Mouse (Mus musculus): Measurements from ENCODE around the gene Uox.

Uox gene

GRCm38 (mm10) chr3:146583908-146584307 lies 13.7 kb downstream of the Uox start:
- 27% methylated on average over 5 of the region's 5 CpGs for WGBS

GRCm38 (mm10) chr3:146586616-146587015 lies 16.4 kb downstream of the Uox start:
- 96% methylated on average over 14 of the region's 14 CpGs for WGBS

GRCm38 (mm10) chr3:146589523-146589922 lies 19.3 kb downstream of the Uox start:
- WGBS, result 92% methylated on average over 6 of the region's 6 CpGs

GRCm38 (mm10) chr3:146591159-146591558 lies 20.9 kb downstream of the Uox start:
- WGBS, result 93% methylated on average over 7 of the region's 7 CpGs

- 83% methylated on average over 2 of the region's 2 CpGs for WGBS
Observed at GRCm38 (mm10) chr3:146591601-146592000, 21.4 kb downstream of the Uox start.

- WGBS, result 87% methylated on average over 6 of the region's 6 CpGs
Observed at GRCm38 (mm10) chr3:146595440-146595839, 25.2 kb downstream of the Uox start.

GRCm38 (mm10) chr3:146596387-146596786 lies 26.2 kb downstream of the Uox start:
- WGBS, result 84% methylated on average over 8 of the region's 8 CpGs

GRCm38 (mm10) chr3:146596864-146597263 lies 26.6 kb downstream of the Uox start:
- WGBS, result 90% methylated on average over 7 of the region's 7 CpGs

GRCm38 (mm10) chr3:146598411-146598810 lies 28.2 kb downstream of the Uox start:
- 56% methylated on average over 6 of the region's 6 CpGs for WGBS

GRCm38 (mm10) chr3:146599198-146599900 lies 29.1 kb downstream of the Uox start:
- 64% methylated on average over 6 of the region's 6 CpGs for WGBS

GRCm38 (mm10) chr3:146601205-146601604 lies 31.0 kb downstream of the Uox start:
- 75% methylated on average over 2 of the region's 2 CpGs for WGBS

GRCm38 (mm10) chr3:146602531-146602930 lies 32.3 kb downstream of the Uox start:
- WGBS, result 82% methylated on average over 3 of the region's 3 CpGs

- WGBS, result 84% methylated on average over 9 of the region's 9 CpGs
Observed at GRCm38 (mm10) chr3:146604647-146605046, 34.4 kb downstream of the Uox start.

- WGBS, result 7% methylated on average over 1 of the region's 1 CpGs
Observed at GRCm38 (mm10) chr3:146607368-146607767, 37.1 kb downstream of the Uox start.

- 34% methylated on average over 10 of the region's 10 CpGs for WGBS
Observed at GRCm38 (mm10) chr3:146610322-146610721, 40.1 kb downstream of the Uox start.

GRCm38 (mm10) chr3:146611261-146611660 lies 41.0 kb downstream of the Uox start:
- 26% methylated on average over 4 of the region's 4 CpGs for WGBS

- WGBS, result 24% methylated on average over 4 of the region's 4 CpGs
Observed at GRCm38 (mm10) chr3:146611821-146612220, 41.6 kb downstream of the Uox start.

GRCm38 (mm10) chr3:146615496-146615895 lies 45.3 kb downstream of the Uox start, which contains the start of gene Dnase2b:
Gene Dnase2b, minus strand, starts transcription at chr3:146615596.
- 98% methylated on average over 4 of the region's 4 CpGs for WGBS

- 70% methylated on average over 5 of the region's 5 CpGs for WGBS
Observed at GRCm38 (mm10) chr3:146616533-146617283, 46.5 kb downstream of the Uox start.

- WGBS, result 91% methylated on average over 4 of the region's 4 CpGs
Observed at GRCm38 (mm10) chr3:146618357-146618756, 48.1 kb downstream of the Uox start.

- WGBS, result 36% methylated on average over 10 of the region's 10 CpGs
Observed at GRCm38 (mm10) chr3:146620101-146620500, 49.9 kb downstream of the Uox start.

- 35% methylated on average over 14 of the region's 14 CpGs for WGBS
Observed at GRCm38 (mm10) chr3:146620555-146621249, 50.5 kb downstream of the Uox start.
